Mouse (Mus musculus) forebrain, embryonic 14.5 days (tissue): ENCODE data around the gene Washc4. TPM values are rescaled to one million over a fixed set of nuclear protein-coding genes. Genes with fewer than 3 reads are reported as not detected.

Experiments used
- ATAC-seq: fragments of 200-750 bp; cut with Nextera tagmentation; 2 replicates; pipeline ENCODE4 v1.8.0; 2017; ENCODE audit warnings: mild to moderate bottlenecking, moderate library complexity
- DNase-seq: peaks from one replicate; pipeline ENCODE4 v3.0.0-alpha.2; 2015; ENCODE audit warnings: low spot score
- H3K27ac ChIP-seq: fragments of 300-500 bp; sonication (generic); 2 replicates; pipeline ENCODE4 v1.5.1; 2014; ENCODE audit warnings: low read depth, mild to moderate bottlenecking, control low read depth, low read length, moderate library complexity
- H3K27me3 ChIP-seq: fragments of 300-500 bp; sonication (generic); replicated peaks from 2 replicates; pipeline ENCODE4 v1.6.1; 2014; ENCODE audit warnings: low read length, control low read depth, mixed read lengths; ENCODE audit not compliant: control insufficient read depth, insufficient read depth
- H3K36me3 ChIP-seq: fragments of 300-500 bp; sonication (generic); 2 replicates; pipeline ENCODE4 v1.6.1; 2014; ENCODE audit warnings: low read length, control low read depth; ENCODE audit not compliant: control insufficient read depth, insufficient read depth
- H3K4me1 ChIP-seq: fragments of 300-500 bp; sonication (generic); 2 replicates; pipeline ENCODE4 v1.6.1; 2014; ENCODE audit warnings: antibody characterized with exemption, low read length, control low read depth; ENCODE audit not compliant: control insufficient read depth, insufficient read depth
- H3K4me2 ChIP-seq: fragments of 300-500 bp; sonication (generic); 2 replicates; pipeline ENCODE4 v1.6.1; 2014; ENCODE audit warnings: mild to moderate bottlenecking, control low read depth, low read length
- H3K4me3 ChIP-seq: fragments of 300-500 bp; sonication (generic); 2 replicates; pipeline ENCODE4 v1.5.1; 2014; ENCODE audit warnings: low read depth, low read length, control low read depth
- H3K9ac ChIP-seq: fragments of 300-500 bp; sonication (generic); 2 replicates; pipeline ENCODE4 v1.6.1; 2014; ENCODE audit warnings: mild to moderate bottlenecking, low read length, control low read depth, moderate library complexity
- H3K9me3 ChIP-seq: fragments of 300-500 bp; sonication (generic); replicated peaks from 2 replicates; pipeline ENCODE4 v1.6.1; 2016; ENCODE audit warnings: low read length, control low read depth, mixed read lengths; ENCODE audit not compliant: control insufficient read depth
- WGBS: fragments of 180-500 bp; shearing (Covaris S2); extraction: QIAGEN DNeasy Blood & Tissue Kit; methylation state at CpG from one replicate; pipeline ENCODE4 v1.1.7; 2014; 5-methylcytosine and 5-hydroxymethylcytosine counted together
- polyA plus RNA-seq: library from polyadenylated mRNA; unstranded; fragments of >200 nt; fragmentation: Nextera tagmentation; extraction: Ambion mirVana; gene quantifications from 2 replicates; pipeline ENCODE4 v1.2.1, GENCODE M21; 2014

The Washc4 gene
- polyA plus RNA-seq, 1 experiment from 2014 or later, result 22.3 TPM

DNA sequence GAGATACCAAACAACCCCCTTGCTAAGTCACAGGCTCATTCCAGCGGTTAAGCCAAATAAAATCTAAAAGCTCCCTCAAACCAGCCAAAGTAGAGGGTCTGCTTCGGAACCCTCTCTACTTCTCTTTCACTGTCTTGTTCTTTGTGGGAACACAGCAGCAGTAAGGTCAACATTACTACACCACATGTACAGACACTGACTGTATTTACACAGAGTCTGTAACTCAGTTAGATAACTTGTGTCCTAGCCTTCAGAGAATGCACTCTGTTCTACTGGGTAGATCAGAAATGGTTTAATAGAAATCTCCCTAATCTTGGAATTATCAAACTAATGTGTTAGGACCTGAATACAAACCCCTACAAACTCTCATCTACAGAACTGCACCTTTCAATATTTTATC lies 92.6 kb downstream of the Washc4 start:
- H3K27ac ChIP-seq, result no peak overlapping the region
- H3K9me3 ChIP-seq, result no peaks in the 10 kb centered on the region
- WGBS, result 94% methylated on average over 2 of the region's 2 CpGs
- H3K27me3 ChIP-seq, result no peaks in the 10 kb centered on the region
- H3K4me2 ChIP-seq, result no peak overlapping the region
- no peak overlapping the region for H3K4me3 ChIP-seq
- DNase-seq, result no peak
- no peak for ATAC-seq
- H3K4me1 ChIP-seq, result peaks cover 4% of the 10 kb centered on the region; the same call in 1 of the 2 replicates
- H3K36me3 ChIP-seq, result no peaks in the 10 kb centered on the region
- no peak overlapping the region for H3K9ac ChIP-seq

DNA sequence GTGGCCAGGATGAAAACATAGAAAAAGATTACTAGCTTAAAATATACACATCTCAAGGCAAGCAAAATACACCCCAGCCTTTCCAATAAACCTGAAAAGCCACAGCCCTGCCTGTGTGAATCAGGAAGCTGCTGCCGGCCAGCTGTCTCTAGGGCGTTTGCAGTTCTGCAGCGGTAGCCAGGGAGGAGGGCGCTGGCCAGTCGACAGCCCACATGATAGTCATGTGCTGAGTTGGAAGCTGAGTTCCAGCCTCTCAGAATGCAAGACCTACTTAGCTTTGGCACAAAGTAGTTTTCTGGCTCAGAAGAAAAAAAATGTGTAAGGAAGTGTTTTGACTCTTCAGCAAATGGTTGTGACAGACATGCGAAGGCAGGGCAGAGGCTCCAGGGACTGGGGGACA lies 93.7 kb downstream of the Washc4 start:
- Histone ChIP-seq H3K9me3 (no peaks in the 10 kb centered on the region), H3K4me3 (no peak overlapping the region), H3K36me3 (no peaks in the 10 kb centered on the region), H3K27ac (no peak overlapping the region), H3K27me3 (no peaks in the 10 kb centered on the region), H3K4me1 (0 out of 2 replicates have a peak, but pooled peaks cover 4% of the 10 kb centered on the region), H3K4me2 (no peak overlapping the region), H3K9ac (no peak overlapping the region)
- 53% methylated on average over 6 of the region's 6 CpGs for WGBS
- ATAC-seq (peak; percentile 33; the same call in 1 of the 2 replicates), DNase-seq (peak; percentile 48)

DNA sequence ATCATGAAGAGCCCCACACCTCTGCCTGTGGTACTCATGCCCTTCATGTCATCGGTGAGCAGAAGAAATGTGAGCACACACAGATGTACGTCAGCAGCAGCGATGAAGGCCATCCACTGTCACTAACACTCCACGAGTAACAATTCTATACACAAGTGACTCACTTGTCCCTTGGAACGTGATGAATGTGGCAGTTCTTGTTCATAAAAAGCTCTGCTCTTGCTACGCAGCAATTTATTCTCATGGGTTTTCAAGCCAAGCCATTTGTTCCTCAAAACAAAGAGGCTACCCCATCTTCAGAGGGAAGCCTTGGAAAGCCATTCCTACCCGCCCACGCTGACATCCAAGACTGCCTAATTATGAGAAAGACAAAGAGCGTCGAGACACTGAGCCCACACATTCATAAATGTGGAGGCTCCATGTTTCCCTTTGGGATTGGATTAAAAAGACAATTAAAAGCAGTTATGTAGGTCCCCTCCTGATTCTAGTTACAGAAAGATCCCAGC lies 96.4 kb downstream of the Washc4 start:
- no peak overlapping the region; the same call in 1 of the 2 replicates for H3K27ac ChIP-seq
- no peak overlapping the region for H3K4me3 ChIP-seq
- no peaks in the 10 kb centered on the region; the same call in 1 of the 2 replicates for H3K4me1 ChIP-seq
- peak; percentile 37 for DNase-seq
- H3K4me2 ChIP-seq, result no peak overlapping the region
- 38% methylated on average over 10 of the region's 10 CpGs for WGBS
- no peak overlapping the region for H3K9ac ChIP-seq
- H3K27me3 ChIP-seq, result no peaks in the 10 kb centered on the region
- H3K36me3 ChIP-seq, result no peaks in the 10 kb centered on the region
- ATAC-seq, result no peak
- H3K9me3 ChIP-seq, result no peaks in the 10 kb centered on the region

DNA sequence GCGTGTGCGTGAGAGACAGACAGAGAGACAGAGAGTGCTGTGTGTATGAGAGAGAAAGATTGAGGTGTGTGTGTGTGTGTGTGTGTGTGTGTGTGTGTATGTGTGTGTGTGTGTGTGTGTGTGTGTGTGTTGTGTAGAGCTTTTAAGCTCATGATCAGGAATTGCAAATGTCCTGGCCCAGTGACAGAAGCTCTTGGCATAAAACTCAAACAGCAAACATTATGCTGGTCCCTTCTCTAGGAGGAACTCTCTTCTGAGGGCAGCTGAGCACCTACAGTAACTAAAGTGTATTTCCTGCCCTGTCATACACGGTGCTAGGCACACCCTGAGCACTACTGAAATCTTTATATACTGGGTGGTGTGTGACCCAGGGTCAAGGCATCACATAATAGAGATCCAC lies 98.1 kb downstream of the Washc4 start:
- H3K36me3 ChIP-seq, result no peaks in the 10 kb centered on the region
- H3K4me1 ChIP-seq, result no peaks in the 10 kb centered on the region; the same call in none of the 2 replicates
- H3K4me2 ChIP-seq, result no peak overlapping the region
- no peaks in the 10 kb centered on the region for H3K27me3 ChIP-seq
- ATAC-seq (no peak), DNase-seq (peak; percentile 41)
- H3K9me3 ChIP-seq, result no peaks in the 10 kb centered on the region
- no peak overlapping the region for H3K9ac ChIP-seq
- H3K27ac ChIP-seq, result no peak overlapping the region
- H3K4me3 ChIP-seq, result no peak overlapping the region
- WGBS, result 92% methylated on average over 3 of the region's 3 CpGs

DNA sequence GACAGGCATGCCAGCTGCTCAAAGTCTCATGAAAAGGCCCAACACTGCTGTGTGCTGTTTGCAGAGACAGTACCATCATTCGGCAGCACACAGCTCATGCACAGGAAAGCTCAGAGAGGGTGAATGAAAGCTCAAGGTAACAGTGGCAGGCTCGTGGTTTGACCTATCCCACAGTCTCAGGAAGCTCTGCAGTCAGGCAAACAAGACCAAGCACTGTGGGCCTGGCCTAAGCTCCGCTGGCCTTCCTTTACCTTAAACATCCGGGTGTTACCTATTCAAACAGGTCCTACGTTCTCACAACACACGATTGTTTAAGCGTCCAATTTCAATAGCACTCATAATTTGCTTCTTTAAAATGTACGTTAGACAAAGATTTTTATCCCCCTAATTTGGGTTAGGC lies 100.6 kb downstream of the Washc4 start:
- Histone ChIP-seq H3K36me3 (no peaks in the 10 kb centered on the region), H3K9me3 (no peaks in the 10 kb centered on the region), H3K4me2 (no peak overlapping the region), H3K27ac (no peak overlapping the region), H3K9ac (no peak overlapping the region), H3K4me1 (peaks cover 7% of the 10 kb centered on the region), H3K27me3 (no peaks in the 10 kb centered on the region), H3K4me3 (no peak overlapping the region)
- no peak for ATAC-seq
- WGBS, result 73% methylated on average over 8 of the region's 8 CpGs
- DNase-seq, result no peak

DNA sequence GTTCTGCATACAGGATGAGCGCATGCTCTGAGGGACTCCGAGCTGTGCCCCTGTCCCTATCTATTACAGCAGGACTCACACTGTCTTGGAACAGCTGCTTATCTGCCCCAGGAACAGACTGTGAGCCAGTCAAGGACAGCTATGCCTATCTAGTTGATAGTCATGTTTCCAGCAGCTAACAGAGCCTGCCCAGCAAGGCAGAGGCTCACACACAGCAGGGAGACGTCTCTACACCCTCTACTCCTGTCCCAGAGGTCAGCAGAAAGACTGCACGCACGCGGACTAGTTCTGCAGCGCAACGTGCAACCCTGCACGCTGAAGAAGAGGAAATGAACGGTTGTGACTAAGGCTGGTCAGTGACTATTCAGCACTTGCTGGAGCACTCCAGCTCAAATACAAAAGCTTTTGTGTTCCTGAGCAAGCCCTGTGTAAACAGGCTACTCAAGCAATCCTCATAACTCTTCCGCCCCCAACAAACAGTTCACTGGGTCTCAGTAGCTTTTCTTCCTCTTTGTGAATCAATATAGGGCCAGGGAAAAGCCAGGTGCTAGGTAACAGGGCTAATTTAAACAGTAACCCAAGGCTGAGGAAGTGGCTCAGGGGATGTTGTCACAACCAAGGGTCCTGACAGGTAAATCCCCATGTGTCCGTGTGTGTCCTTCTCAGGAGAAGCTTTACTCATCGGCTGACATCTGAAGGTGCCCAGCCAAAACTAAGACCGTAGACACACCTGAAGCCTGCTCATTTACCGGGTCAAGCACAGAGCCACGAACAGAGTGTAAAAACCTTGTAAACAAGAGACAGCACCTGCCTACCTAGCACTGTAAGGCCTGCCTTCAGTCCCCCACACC lies 101.5 kb downstream of the Washc4 start:
- DNase-seq, result peak; percentile 4
- no peak for ATAC-seq
- Histone ChIP-seq H3K4me2 (0 out of 2 replicates have a peak overlapping the region, but pooled peaks have one; percentile 12), H3K4me3 (no peak overlapping the region), H3K9ac (peak overlapping the region; percentile 43), H3K4me1 (peaks cover 8% of the 10 kb centered on the region), H3K27me3 (no peaks in the 10 kb centered on the region), H3K27ac (peak overlapping the region; percentile 44), H3K36me3 (no peaks in the 10 kb centered on the region), H3K9me3 (no peaks in the 10 kb centered on the region)
- 59% methylated on average over 16 of the region's 16 CpGs for WGBS

DNA sequence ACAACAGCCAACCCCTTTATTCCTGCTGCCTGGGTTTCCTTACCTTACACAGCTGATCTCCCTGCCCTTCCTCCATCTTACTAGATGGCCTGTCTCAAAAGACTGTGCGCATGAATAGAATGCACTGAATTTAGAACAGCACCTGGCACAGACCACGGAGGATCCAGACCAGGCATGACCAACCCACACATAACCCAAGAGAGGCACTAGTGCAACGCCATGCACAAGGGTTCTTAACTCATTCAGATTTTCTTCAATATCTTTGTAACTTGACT lies 102.1 kb downstream of the Washc4 start:
- ATAC-seq (no peak), DNase-seq (no peak)
- Histone ChIP-seq H3K36me3 (no peaks in the 10 kb centered on the region), H3K27me3 (no peaks in the 10 kb centered on the region), H3K27ac (no peak overlapping the region), H3K4me3 (no peak overlapping the region), H3K4me1 (peaks cover 8% of the 10 kb centered on the region), H3K9ac (no peak overlapping the region), H3K4me2 (no peak overlapping the region), H3K9me3 (no peaks in the 10 kb centered on the region)
- 96% methylated on average over 3 of the region's 3 CpGs for WGBS

Other genes with a start within 250 kb of the Washc4 start
- gene Slc41a2, start 205.9 kb upstream of the Washc4 start, polyA plus RNA-seq, result 3.6 and 5.3 TPM in 2 replicates
- gene D10Wsu102e, start 183.5 kb upstream of the Washc4 start, polyA plus RNA-seq, result 0.74 and 0.89 TPM in 2 replicates
- gene Aldh1l2, start 9.6 kb upstream of the Washc4 start, polyA plus RNA-seq, result 10.5 and 14.2 TPM in 2 replicates
- gene Appl2, start 105.0 kb downstream of the Washc4 start, polyA plus RNA-seq, result 20.2 and 23.2 TPM in 2 replicates
- 54.0 and 61.5 TPM in 2 replicates for gene 1500009L16Rik, start 179.1 kb downstream of the Washc4 start, polyA plus RNA-seq